Mouse (Mus musculus) A20 (cell line): ENCODE measurements around the gene Nsa2.

Experiments
- DNase-seq: peaks from one replicate; pipeline ENCODE4 v3.0.0-alpha.2; 2011; ENCODE audit warnings: low read depth, low spot score

Gene Nsa2

GRCm38 (mm10) chr13:97087421-97087820, 50.3 kb downstream of the Nsa2 start:
- DNase-seq = no peak

GRCm38 (mm10) chr13:97086316-97086715, 51.4 kb downstream of the Nsa2 start:
- no peak for DNase-seq

GRCm38 (mm10) chr13:97082432-97082831, 55.3 kb downstream of the Nsa2 start:
- no peak for DNase-seq

GRCm38 (mm10) chr13:97080615-97081014, 57.1 kb downstream of the Nsa2 start:
- no peak for DNase-seq

GRCm38 (mm10) chr13:97080201-97080600, 57.5 kb downstream of the Nsa2 start:
- DNase-seq = no peak
